Mouse (Mus musculus): ENCODE results near the gene Cenpb.

- no peak for TF ChIP-seq CTCF (IDR thresholded peaks at IDR 0.05; ENCODE audit: low read depth)
- TF ChIP-seq EP300 (IDR thresholded peaks at IDR 0.05; ENCODE audit: low read depth) = no peak
Observed at GRCm38 (mm10) chr2:131176491-131176890, 3.4 kb downstream of the Cenpb start.

All from heart, postnatal 0 days (tissue).